Mouse (Mus musculus): ENCODE measurements at regions not wholly inside any gene's neighbourhood (a gene's known extent, or its start where the extent isn't known, plus 50 kb on each side); places are given as distances from the start of the nearest gene placed in this dataset.

GRCm38 (mm10) chr4:29130485-29130884 lies 317.6 kb downstream of the Epha7 start:
- Histone ChIP-seq H3K27ac (ENCODE audit: low read depth, low read length) (no peak overlapping the region), H3K4me2 (ENCODE audit: low read depth, low read length, poor library complexity, severe bottlenecking) (no peak overlapping the region), H3K9me3 (ENCODE audit: low read length) (no peaks in the 10 kb centered on the region)

GRCm38 (mm10) chr4:29133404-29134307 lies 320.7 kb downstream of the Epha7 start:
- H3K4me3 ChIP-seq (ENCODE audit: low read depth, low read length) = no peak overlapping the region
- H3K4me2 ChIP-seq (ENCODE audit: low read depth, low read length, poor library complexity, severe bottlenecking) = no peak overlapping the region
- H3K9ac ChIP-seq (replicated peaks; ENCODE audit: low read length, poor library complexity, severe bottlenecking) = no peak overlapping the region
- DNase-seq (ENCODE audit: low spot score) (peak; percentile 37), ATAC-seq (ENCODE audit: low FRiP score) (no peak)
- no peaks in the 10 kb centered on the region for H3K4me1 ChIP-seq (ENCODE audit: insufficient read depth, low read length)
- no peaks in the 10 kb centered on the region for H3K9me3 ChIP-seq (ENCODE audit: low read length)
- H3K36me3 ChIP-seq (ENCODE audit: insufficient read depth, low read length) = no peaks in the 10 kb centered on the region
- WGBS = 70% methylated on average over 21 of the region's 21 CpGs
- no peaks in the 10 kb centered on the region; the same call in 1 of the 2 replicates for H3K27me3 ChIP-seq (ENCODE audit: insufficient read depth, low read length)
- TF ChIP-seq CTCF (IDR thresholded peaks at IDR 0.05) = no peak
- H3K27ac ChIP-seq (ENCODE audit: low read depth, low read length) = no peak overlapping the region

More at GRCm38 (mm10) chr4:29130485-29130884, 317.6 kb downstream of the Epha7 start:
- Histone ChIP-seq H3K4me3 (ENCODE audit: low read depth, low read length) (no peak overlapping the region), H3K4me1 (ENCODE audit: insufficient read depth, low read length) (no peaks in the 10 kb centered on the region), H3K27me3 (ENCODE audit: insufficient read depth, low read length) (no peaks in the 10 kb centered on the region; the same call in 1 of the 2 replicates), H3K9ac (replicated peaks; ENCODE audit: low read length, poor library complexity, severe bottlenecking) (no peak overlapping the region), H3K36me3 (ENCODE audit: insufficient read depth, low read length) (no peaks in the 10 kb centered on the region)
- no peak for TF ChIP-seq CTCF (IDR thresholded peaks at IDR 0.05)
- DNase-seq (ENCODE audit: low spot score) (no peak), ATAC-seq (ENCODE audit: low FRiP score) (no peak)

GRCm38 (mm10) chr4:29135685-29136385 lies 322.9 kb downstream of the Epha7 start:
- DNase-seq (ENCODE audit: low spot score) (no peak), ATAC-seq (ENCODE audit: low FRiP score) (no peak)
- Histone ChIP-seq H3K9ac (replicated peaks; ENCODE audit: low read length, poor library complexity, severe bottlenecking) (no peak overlapping the region), H3K9me3 (ENCODE audit: low read length) (no peaks in the 10 kb centered on the region), H3K36me3 (ENCODE audit: insufficient read depth, low read length) (no peaks in the 10 kb centered on the region), H3K27ac (ENCODE audit: low read depth, low read length) (no peak overlapping the region), H3K4me3 (ENCODE audit: low read depth, low read length) (no peak overlapping the region), H3K4me2 (ENCODE audit: low read depth, low read length, poor library complexity, severe bottlenecking) (no peak overlapping the region), H3K27me3 (ENCODE audit: insufficient read depth, low read length) (no peaks in the 10 kb centered on the region; the same call in 1 of the 2 replicates), H3K4me1 (ENCODE audit: insufficient read depth, low read length) (no peaks in the 10 kb centered on the region)
- TF ChIP-seq CTCF (IDR thresholded peaks at IDR 0.05) = no peak
- WGBS = 15% methylated on average over 5 of the region's 5 CpGs

GRCm38 (mm10) chr4:29138771-29139301 lies 325.9 kb downstream of the Epha7 start:
- ATAC-seq (ENCODE audit: low FRiP score) (no peak), DNase-seq (ENCODE audit: low spot score) (no peak)
- no peak overlapping the region for H3K27ac ChIP-seq (ENCODE audit: low read depth, low read length)
- H3K9me3 ChIP-seq (ENCODE audit: low read length) = no peaks in the 10 kb centered on the region
- H3K4me2 ChIP-seq (ENCODE audit: low read depth, low read length, poor library complexity, severe bottlenecking) = no peak overlapping the region
- H3K4me1 ChIP-seq (ENCODE audit: insufficient read depth, low read length) = no peaks in the 10 kb centered on the region
- WGBS = 84% methylated on average over 8 of the region's 8 CpGs
- no peaks in the 10 kb centered on the region for H3K27me3 ChIP-seq (ENCODE audit: insufficient read depth, low read length)
- H3K36me3 ChIP-seq (ENCODE audit: insufficient read depth, low read length) = no peaks in the 10 kb centered on the region
- H3K4me3 ChIP-seq (ENCODE audit: low read depth, low read length) = no peak overlapping the region
- TF ChIP-seq CTCF (IDR thresholded peaks at IDR 0.05) = no peak
- H3K9ac ChIP-seq (replicated peaks; ENCODE audit: low read length, poor library complexity, severe bottlenecking) = no peak overlapping the region

- no peak overlapping the region for H3K4me2 ChIP-seq (ENCODE audit: low read depth, low read length, poor library complexity, severe bottlenecking)
- H3K9me3 ChIP-seq (ENCODE audit: low read length) = no peaks in the 10 kb centered on the region
- H3K27me3 ChIP-seq (ENCODE audit: insufficient read depth, low read length) = no peaks in the 10 kb centered on the region
- H3K27ac ChIP-seq (ENCODE audit: low read depth, low read length) = no peak overlapping the region
- H3K36me3 ChIP-seq (ENCODE audit: insufficient read depth, low read length) = no peaks in the 10 kb centered on the region
- ATAC-seq (ENCODE audit: low FRiP score) = no peak
- no peak for TF ChIP-seq CTCF (IDR thresholded peaks at IDR 0.05)
- no peaks in the 10 kb centered on the region for H3K4me1 ChIP-seq (ENCODE audit: insufficient read depth, low read length)
- WGBS = 96% methylated on average over 1 of the region's 1 CpGs
- no peak for DNase-seq (ENCODE audit: low spot score)
- H3K4me3 ChIP-seq (ENCODE audit: low read depth, low read length) = no peak overlapping the region
- H3K9ac ChIP-seq (replicated peaks; ENCODE audit: low read length, poor library complexity, severe bottlenecking) = no peak overlapping the region
Observed at GRCm38 (mm10) chr4:29143415-29143814, 330.5 kb downstream of the Epha7 start.

- ATAC-seq (ENCODE audit: low FRiP score) (no peak), DNase-seq (ENCODE audit: low spot score) (no peak)
- no peak overlapping the region for H3K27ac ChIP-seq (ENCODE audit: low read depth, low read length)
- H3K4me1 ChIP-seq (ENCODE audit: insufficient read depth, low read length) = no peaks in the 10 kb centered on the region
- no peak overlapping the region for H3K4me3 ChIP-seq (ENCODE audit: low read depth, low read length)
- H3K36me3 ChIP-seq (ENCODE audit: insufficient read depth, low read length) = no peaks in the 10 kb centered on the region
- no peak for TF ChIP-seq CTCF (IDR thresholded peaks at IDR 0.05)
- H3K4me2 ChIP-seq (ENCODE audit: low read depth, low read length, poor library complexity, severe bottlenecking) = no peak overlapping the region
- H3K27me3 ChIP-seq (ENCODE audit: insufficient read depth, low read length) = no peaks in the 10 kb centered on the region
- H3K9ac ChIP-seq (replicated peaks; ENCODE audit: low read length, poor library complexity, severe bottlenecking) = no peak overlapping the region
- H3K9me3 ChIP-seq (ENCODE audit: low read length) = no peaks in the 10 kb centered on the region
- 89% methylated on average over 4 of the region's 4 CpGs for WGBS
Observed at GRCm38 (mm10) chr4:29145242-29145641, 332.3 kb downstream of the Epha7 start.

Data from midbrain, postnatal 0 days (tissue).